Mouse (Mus musculus): ENCODE data around the gene Abhd2.

GRCm38 (mm10) chr7:79294449-79294980 lies 21.5 kb downstream of the Abhd2 start:
- no peak for TF ChIP-seq CTCF (IDR thresholded peaks at IDR 0.05; ENCODE audit: low read depth)
- no peak for TF ChIP-seq EP300 (IDR thresholded peaks at IDR 0.05; ENCODE audit: low read depth)

Data from liver, postnatal 0 days (tissue).